Mouse (Mus musculus) forebrain, embryonic 14.5 days (tissue): ENCODE results near the gene Larp4b. TPM values are rescaled to one million over a fixed set of nuclear protein-coding genes. Genes with fewer than 3 reads are reported as not detected.
A peak's percentile ranks its signal among the peaks of the same experiment; 100 is the strongest.

ENCODE experiments used
- ATAC-seq: fragments of 200-750 bp; cut with Nextera tagmentation; 2 replicates; pipeline ENCODE4 v1.8.0; 2017; ENCODE audit warnings: mild to moderate bottlenecking, moderate library complexity
- DNase-seq: peaks from one replicate; pipeline ENCODE4 v3.0.0-alpha.2; 2015; ENCODE audit warnings: low spot score
- H3K27ac ChIP-seq: fragments of 300-500 bp; sonication (generic); 2 replicates; pipeline ENCODE4 v1.5.1; 2014; ENCODE audit warnings: low read depth, mild to moderate bottlenecking, control low read depth, low read length, moderate library complexity
- H3K27me3 ChIP-seq: fragments of 300-500 bp; sonication (generic); replicated peaks from 2 replicates; pipeline ENCODE4 v1.6.1; 2014; ENCODE audit warnings: low read length, control low read depth, mixed read lengths; ENCODE audit not compliant: control insufficient read depth, insufficient read depth
- H3K36me3 ChIP-seq: fragments of 300-500 bp; sonication (generic); 2 replicates; pipeline ENCODE4 v1.6.1; 2014; ENCODE audit warnings: low read length, control low read depth; ENCODE audit not compliant: control insufficient read depth, insufficient read depth
- H3K4me1 ChIP-seq: fragments of 300-500 bp; sonication (generic); 2 replicates; pipeline ENCODE4 v1.6.1; 2014; ENCODE audit warnings: antibody characterized with exemption, low read length, control low read depth; ENCODE audit not compliant: control insufficient read depth, insufficient read depth
- H3K4me2 ChIP-seq: fragments of 300-500 bp; sonication (generic); 2 replicates; pipeline ENCODE4 v1.6.1; 2014; ENCODE audit warnings: mild to moderate bottlenecking, control low read depth, low read length
- H3K4me3 ChIP-seq: fragments of 300-500 bp; sonication (generic); 2 replicates; pipeline ENCODE4 v1.5.1; 2014; ENCODE audit warnings: low read depth, low read length, control low read depth
- H3K9ac ChIP-seq: fragments of 300-500 bp; sonication (generic); 2 replicates; pipeline ENCODE4 v1.6.1; 2014; ENCODE audit warnings: mild to moderate bottlenecking, low read length, control low read depth, moderate library complexity
- H3K9me3 ChIP-seq: fragments of 300-500 bp; sonication (generic); replicated peaks from 2 replicates; pipeline ENCODE4 v1.6.1; 2016; ENCODE audit warnings: low read length, control low read depth, mixed read lengths; ENCODE audit not compliant: control insufficient read depth
- WGBS: fragments of 180-500 bp; shearing (Covaris S2); extraction: QIAGEN DNeasy Blood & Tissue Kit; methylation state at CpG from one replicate; pipeline ENCODE4 v1.1.7; 2014; 5-methylcytosine and 5-hydroxymethylcytosine counted together
- polyA plus RNA-seq: library from polyadenylated mRNA; unstranded; fragments of >200 nt; fragmentation: Nextera tagmentation; extraction: Ambion mirVana; gene quantifications from 2 replicates; pipeline ENCODE4 v1.2.1, GENCODE M21; 2014

The Larp4b gene
- polyA plus RNA-seq, 1 experiment from 2014 or later: 37.0 TPM

DNA sequence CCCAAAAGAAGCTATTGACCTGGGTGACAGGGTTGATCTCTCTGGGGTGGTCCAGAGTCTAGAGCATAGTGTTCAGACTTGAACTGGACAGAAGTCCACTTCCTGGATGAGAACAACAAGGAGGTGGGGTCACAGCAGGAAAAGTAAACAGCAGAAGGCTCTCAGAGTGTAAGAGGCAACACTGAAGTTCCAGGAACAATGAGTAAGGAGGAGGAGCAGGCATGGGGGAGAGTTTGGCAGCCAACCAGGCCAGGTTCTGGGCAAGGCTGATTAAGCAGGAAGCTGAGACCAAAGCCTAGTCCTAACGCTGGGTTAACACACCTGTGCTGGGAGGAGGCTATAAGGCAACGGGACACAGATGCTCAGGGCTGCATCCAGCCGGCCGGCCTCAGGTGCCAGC, 19.9 kb upstream of the Larp4b start:
- DNase-seq (no peak), ATAC-seq (no peak)
- 70% methylated on average over 4 of the region's 4 CpGs for WGBS

DNA sequence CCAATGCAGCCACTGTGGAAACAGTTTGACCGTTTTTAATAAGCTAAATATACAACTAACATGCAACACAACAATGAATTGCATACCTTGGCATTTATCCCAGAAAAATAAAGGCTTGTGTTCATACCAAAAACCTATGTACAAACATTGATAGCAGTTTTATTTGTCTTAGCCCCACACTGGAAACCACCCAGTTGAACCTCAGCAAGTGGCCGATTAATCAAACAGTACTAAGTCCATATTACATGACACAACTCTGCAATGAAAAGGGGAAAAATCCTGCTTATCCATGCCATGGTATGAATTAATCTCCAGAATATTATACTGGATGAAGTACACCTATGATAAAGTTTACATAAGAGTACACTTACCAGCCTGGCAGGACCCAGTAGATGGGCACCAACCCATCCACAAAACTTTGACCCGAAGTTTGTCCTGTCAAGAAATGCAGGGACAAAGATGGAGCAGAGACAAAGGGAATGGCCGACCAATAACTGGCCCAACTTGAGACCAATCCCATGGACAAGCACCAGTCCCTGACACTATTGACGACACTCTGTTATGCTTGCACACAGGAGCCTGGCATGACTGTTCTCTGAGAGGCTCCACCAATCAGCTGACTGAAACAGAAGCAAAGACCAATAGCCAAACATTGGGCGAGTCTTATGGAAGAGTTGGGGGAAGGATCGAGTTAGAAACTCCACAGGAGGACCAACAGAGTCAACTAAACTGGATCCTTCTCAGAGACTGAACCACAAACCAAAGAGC, 17.7 kb upstream of the Larp4b start:
- Histone ChIP-seq H3K4me2 (no peak overlapping the region), H3K27ac (no peak overlapping the region), H3K27me3 (no peaks in the 10 kb centered on the region), H3K9ac (no peak overlapping the region), H3K4me1 (no peaks in the 10 kb centered on the region), H3K4me3 (no peak overlapping the region), H3K9me3 (no peaks in the 10 kb centered on the region), H3K36me3 (no peaks in the 10 kb centered on the region)
- DNase-seq: no peak
- WGBS: 81% methylated on average over 7 of the region's 7 CpGs
- ATAC-seq: no peak

More for the DNA sequence above, 19.9 kb upstream of the Larp4b start:
- Histone ChIP-seq H3K4me3 (no peak overlapping the region), H3K27ac (no peak overlapping the region), H3K4me2 (no peak overlapping the region), H3K9ac (no peak overlapping the region), H3K9me3 (no peaks in the 10 kb centered on the region), H3K36me3 (no peaks in the 10 kb centered on the region), H3K27me3 (no peaks in the 10 kb centered on the region), H3K4me1 (no peaks in the 10 kb centered on the region)

DNA sequence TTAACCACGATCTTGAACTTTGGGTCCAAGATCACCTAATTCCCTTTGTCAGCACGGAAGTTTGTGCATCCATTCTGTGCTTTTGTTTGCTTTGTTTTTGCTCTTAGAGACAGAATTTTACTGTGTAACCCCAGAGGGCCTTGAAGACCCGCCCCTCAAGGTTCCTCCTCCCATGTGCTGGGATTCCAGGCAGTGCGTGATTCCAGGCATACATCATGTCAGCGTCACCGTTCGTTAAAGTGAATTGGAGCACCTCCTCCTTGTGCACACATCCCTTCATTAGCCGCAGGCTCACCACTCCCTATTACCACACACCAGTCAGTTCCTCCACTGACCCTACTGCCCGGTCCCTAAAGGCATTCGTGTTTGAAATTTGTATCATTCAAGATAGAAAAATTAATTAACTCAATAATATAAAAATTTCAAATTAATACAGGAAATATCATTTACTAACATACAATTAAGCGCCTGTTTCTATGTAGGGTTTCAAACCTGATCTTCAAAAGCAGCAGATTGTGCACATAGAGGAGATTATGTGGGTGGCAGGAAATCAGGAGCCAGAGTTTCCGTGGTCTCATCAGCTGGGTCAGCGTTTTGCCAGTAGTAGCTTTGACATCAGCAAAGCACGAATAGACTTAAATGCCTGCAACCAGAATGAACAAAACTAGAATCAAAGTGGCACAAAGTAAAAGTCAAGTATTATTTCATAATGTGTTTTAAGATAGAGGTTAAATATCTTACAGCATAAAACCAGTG, 11.4 kb upstream of the Larp4b start:
- H3K9me3 ChIP-seq: no peaks in the 10 kb centered on the region
- H3K27ac ChIP-seq: no peak overlapping the region
- no peak overlapping the region for H3K4me2 ChIP-seq
- no peak overlapping the region for H3K4me3 ChIP-seq
- no peaks in the 10 kb centered on the region for H3K27me3 ChIP-seq
- no peak overlapping the region for H3K9ac ChIP-seq
- DNase-seq: no peak
- WGBS: 69% methylated on average over 14 of the region's 14 CpGs
- no peaks in the 10 kb centered on the region for H3K36me3 ChIP-seq
- H3K4me1 ChIP-seq: no peaks in the 10 kb centered on the region
- ATAC-seq: no peak

DNA sequence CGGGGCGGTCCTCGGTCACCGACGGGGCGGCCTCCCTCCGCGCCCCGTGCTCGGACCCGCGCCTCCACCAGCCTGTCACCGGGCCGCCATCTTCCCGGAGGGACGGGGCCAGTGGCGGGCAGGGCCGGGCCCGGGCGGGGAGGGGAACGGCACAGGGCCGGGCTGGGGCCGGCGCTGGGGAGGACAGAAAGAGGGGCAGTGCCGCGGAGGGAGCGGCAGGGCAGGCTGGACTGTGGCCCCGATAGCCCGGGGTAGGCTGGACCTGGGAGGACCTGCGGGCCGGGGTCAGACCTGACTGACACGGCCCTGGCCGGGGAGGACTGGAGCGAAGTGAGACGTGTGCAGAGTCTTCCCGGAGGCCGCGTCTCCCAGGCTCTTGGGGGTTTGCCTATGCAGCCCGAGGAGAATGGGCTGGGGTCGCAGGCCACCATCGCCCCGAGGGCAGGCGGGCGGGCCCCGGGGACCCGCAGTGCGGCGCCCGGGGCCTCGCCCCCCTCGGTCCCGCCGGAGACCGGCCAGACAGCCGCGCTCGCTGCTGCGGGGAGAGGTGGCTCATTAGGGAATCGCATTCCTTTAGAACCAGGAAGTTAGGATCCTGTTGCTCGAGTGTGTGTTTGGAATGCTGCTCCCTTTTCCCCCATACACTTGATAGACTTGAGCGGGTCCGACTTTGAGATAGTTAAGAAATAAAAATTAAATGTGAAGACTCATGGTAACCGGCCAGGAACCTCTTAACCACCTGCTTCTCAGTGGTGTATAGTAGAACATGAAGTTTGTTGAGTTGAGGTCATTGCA, 702 bp downstream of the Larp4b start:
- Histone ChIP-seq H3K27me3 (no peaks in the 10 kb centered on the region), H3K4me1 (0 out of 2 replicates have a peak, but pooled peaks cover 4% of the 10 kb centered on the region), H3K4me3 (peak overlapping the region; percentile 97), H3K9me3 (no peaks in the 10 kb centered on the region), H3K9ac (peak overlapping the region; percentile 91), H3K27ac (peak overlapping the region; percentile 87), H3K36me3 (no peaks in the 10 kb centered on the region), H3K4me2 (peak overlapping the region; percentile 97)
- ATAC-seq (peak; percentile 60), DNase-seq (peak; percentile 7)
- WGBS: under 1% methylated on average over 56 of the region's 63 CpGs

DNA sequence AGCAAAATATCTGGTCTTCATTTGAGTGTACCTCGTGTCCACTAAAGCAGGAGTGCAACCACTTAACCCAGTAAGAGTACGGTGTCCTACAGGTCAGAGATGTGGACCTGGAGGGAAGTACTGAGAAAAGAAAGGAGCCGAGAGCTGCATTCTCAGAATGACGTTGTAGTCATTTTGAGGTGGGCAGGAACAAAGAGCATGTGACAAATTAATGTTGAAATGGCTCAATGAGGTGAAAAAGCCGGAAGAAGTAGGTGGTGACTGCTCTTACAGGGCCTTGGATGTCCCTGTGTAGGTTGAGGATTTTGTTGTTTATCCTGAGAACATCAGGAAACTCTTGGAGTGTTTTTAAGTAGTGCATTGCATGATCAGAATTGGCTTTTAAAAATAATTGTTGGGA, 5.6 kb downstream of the Larp4b start:
- Histone ChIP-seq H3K9ac (no peak overlapping the region), H3K27me3 (no peaks in the 10 kb centered on the region), H3K4me3 (no peak overlapping the region), H3K9me3 (no peaks in the 10 kb centered on the region), H3K4me2 (no peak overlapping the region), H3K4me1 (0 out of 2 replicates have a peak, but pooled peaks cover 4% of the 10 kb centered on the region), H3K36me3 (no peaks in the 10 kb centered on the region), H3K27ac (no peak overlapping the region)
- DNase-seq (no peak), ATAC-seq (no peak)
- 63% methylated on average over 5 of the region's 5 CpGs for WGBS

DNA sequence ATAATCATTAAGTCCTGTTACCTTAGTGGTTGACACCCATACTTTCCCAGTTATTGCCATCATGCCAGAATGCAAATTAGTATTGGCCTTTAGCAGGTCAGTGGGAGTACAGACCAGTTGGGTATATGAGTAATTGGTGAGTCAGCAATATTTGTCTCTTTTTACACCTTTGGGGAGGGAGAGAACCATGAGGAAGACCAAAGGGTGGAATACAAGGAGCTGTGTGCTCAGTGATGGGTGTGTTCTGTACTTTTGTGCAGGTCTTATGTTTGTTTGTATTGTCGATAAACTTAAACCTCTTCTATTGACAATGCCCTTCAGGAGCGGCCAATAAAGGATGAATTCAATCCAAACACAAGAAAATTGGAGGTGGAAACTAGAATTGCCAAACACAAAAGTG, 6.8 kb downstream of the Larp4b start:
- Histone ChIP-seq H3K4me2 (no peak overlapping the region), H3K9me3 (no peaks in the 10 kb centered on the region), H3K4me3 (no peak overlapping the region), H3K27me3 (no peaks in the 10 kb centered on the region), H3K36me3 (no peaks in the 10 kb centered on the region), H3K9ac (no peak overlapping the region), H3K4me1 (0 out of 2 replicates have a peak, but pooled peaks cover 4% of the 10 kb centered on the region), H3K27ac (no peak overlapping the region)
- ATAC-seq (no peak), DNase-seq (no peak)
- 93% methylated on average over 2 of the region's 2 CpGs for WGBS

DNA sequence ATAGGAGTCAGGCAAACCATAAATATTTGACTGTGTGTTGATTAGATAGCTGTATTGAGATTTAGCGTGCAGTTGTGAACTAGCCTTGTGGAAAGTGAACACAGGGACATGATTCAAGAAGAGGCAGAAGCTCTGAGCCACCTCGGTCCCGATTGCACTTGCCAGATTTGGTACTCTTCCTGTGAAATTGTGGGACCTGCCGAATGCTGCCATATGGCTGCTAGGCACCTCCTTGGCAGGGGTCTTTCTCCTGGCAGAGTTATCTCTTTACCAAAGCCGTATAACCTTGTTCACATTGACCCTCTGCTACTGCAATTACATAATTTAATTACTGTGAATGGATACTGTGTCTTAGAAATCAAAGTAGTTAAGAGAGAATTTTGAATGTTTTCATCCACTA, 12.6 kb downstream of the Larp4b start:
- no peaks in the 10 kb centered on the region for H3K27me3 ChIP-seq
- no peak overlapping the region for H3K27ac ChIP-seq
- no peak for DNase-seq
- ATAC-seq: no peak
- H3K4me2 ChIP-seq: no peak overlapping the region
- H3K9ac ChIP-seq: no peak overlapping the region
- H3K36me3 ChIP-seq: no peaks in the 10 kb centered on the region
- H3K4me3 ChIP-seq: no peak overlapping the region
- H3K9me3 ChIP-seq: no peaks in the 10 kb centered on the region
- H3K4me1 ChIP-seq: no peaks in the 10 kb centered on the region
- 75% methylated on average over 5 of the region's 5 CpGs for WGBS

DNA sequence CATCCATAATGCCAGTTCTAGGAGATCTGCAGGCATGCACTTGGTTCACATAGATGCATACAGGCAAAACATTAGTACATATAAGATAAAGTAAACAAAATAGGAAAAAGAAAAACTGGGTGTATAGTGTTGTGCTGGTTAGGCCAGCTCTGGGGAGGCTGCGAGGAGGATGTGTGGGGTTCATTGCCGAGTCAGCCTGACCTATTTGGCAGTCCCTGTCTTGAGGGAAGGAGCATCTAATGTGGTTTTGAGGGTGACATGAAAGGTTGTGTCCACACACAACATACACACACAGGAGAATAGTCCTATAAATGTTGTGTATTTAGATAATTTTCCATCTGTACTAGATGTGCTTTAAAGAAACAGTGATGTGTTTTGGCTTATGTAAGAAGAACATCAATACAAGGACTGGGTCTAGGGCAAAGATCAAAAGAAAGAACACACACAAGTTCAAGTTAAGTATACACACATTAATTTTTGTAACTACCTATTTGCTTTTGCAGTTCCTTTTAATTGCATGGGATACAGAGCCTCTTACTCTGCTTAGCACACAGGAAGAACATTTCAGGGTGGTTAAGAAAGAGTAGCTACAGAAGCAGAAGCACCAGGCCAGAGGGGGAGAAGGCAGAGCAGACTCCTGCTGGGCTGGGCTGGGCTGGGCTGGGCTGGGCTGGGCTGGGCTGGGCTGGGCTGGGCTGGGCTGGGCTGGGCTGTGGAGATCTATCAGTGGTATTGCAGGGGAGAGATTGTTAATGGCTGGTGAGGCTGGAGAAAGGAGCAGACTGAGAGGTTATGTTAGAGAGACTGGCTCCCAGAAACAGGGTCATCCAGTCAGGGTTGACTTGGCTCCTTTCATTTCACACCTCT, 13.5 kb downstream of the Larp4b start:
- Histone ChIP-seq H3K9me3 (no peaks in the 10 kb centered on the region), H3K27ac (no peak overlapping the region), H3K27me3 (no peaks in the 10 kb centered on the region), H3K4me2 (no peak overlapping the region), H3K4me1 (no peaks in the 10 kb centered on the region), H3K4me3 (no peak overlapping the region), H3K9ac (no peak overlapping the region), H3K36me3 (no peaks in the 10 kb centered on the region)
- 93% methylated on average over 2 of the region's 2 CpGs for WGBS
- DNase-seq: no peak
- ATAC-seq: no peak
